Mouse (Mus musculus) heart, adult 2 months (tissue): Measurements from ENCODE around the gene Vmn1r55.

ENCODE experiments used
- CTCF ChIP-seq: fragments of 200-600 bp; IDR thresholded peaks from 2 replicates; pipeline ENCODE4 v1.8.1; 2022; ENCODE audit warnings: antibody characterized with exemption, mild to moderate bottlenecking, moderate library complexity
- EP300 ChIP-seq: fragments of 200-500 bp; IDR thresholded peaks from 2 replicates; pipeline ENCODE4 v1.6.1; 2011; ENCODE audit warnings: low read depth, low read length, control low read depth; ENCODE audit not compliant: insufficient read depth
- POLR2A ChIP-seq: fragments of 200-500 bp; IDR thresholded peaks from 2 replicates; pipeline ENCODE4 v1.6.1; 2011; ENCODE audit warnings: mild to moderate bottlenecking, low read depth, low read length, control low read depth; ENCODE audit not compliant: insufficient read depth

DNA sequence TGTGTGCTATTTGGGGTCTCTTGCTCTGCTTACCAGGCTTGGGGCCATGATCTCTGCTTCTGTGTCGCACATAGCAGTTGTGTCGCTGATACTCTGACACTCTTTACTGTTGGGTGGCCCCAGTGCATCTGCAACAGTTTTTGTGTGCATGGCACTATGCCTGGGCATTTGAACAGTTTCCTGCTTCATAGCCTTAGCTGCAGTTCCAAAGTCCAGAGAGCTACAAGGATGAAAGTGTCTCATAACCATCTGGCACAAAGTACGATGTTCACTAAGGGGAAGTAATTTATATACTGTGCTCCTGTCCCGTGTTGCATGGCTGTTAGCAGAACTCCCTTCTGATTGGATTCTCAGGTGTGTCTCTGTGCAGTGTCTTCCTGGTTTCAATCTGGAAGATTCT, 61.6 kb downstream of the Vmn1r55 start:
- TF ChIP-seq CTCF (no peak), POLR2A (no peak), EP300 (no peak)
